8 mouse cellular contexts compared by ENCODE assay signal in the genomic region with DNA sequence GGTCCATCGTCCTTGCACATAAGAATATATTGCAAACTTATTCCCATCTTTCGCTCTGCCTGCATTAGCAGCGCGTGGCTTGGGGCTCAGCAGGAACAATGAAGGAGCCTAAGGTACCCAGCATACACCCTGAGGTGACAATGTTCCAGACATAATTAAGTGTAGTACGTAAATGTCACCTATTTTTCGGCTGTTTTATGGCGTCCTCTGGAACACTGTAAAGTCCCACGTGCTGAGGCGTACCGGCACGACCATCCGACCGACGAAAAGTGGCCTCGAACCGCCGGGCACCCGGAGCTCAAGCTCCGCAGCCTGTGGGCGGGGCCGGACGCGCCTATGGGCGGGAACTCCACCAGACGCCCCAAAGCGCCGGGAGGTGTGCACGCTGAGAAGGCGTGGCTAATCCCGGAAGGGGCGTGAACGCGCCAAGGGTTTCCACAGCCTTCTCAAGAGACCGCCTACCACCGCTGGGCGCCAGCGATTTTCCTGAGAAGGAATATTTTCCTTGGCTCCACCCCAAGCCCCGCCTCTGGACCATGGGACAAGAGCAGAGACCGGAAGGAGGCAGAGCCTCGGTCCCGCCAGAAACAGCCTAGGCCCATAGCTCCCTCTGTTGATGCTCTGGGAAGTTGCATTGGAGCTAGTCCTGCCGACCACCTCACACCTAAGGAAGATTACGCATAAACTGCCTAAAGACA. TPM values are rescaled to one million over a fixed set of nuclear protein-coding genes. Genes with fewer than 3 reads are reported as not detected.
DNase-seq lines count a peak whose midpoint lies in the region; ATAC-seq and TF ChIP-seq lines count a peak whose summit lies in the region.

A gene (minus strand): TSS at position 316 of the 698 bp plus-strand sequence.

- peaks cover 3% of the 10 kb centered on the region for H3K4me1 ChIP-seq in cortical plate, adult 2 months (ENCODE audit: control insufficient read depth, insufficient read depth, low read length)
- H3K4me1 ChIP-seq in megakaryocyte, embryonic 14.5 days = peaks cover 54% of the 10 kb centered on the region

- peak within 1 kb of the TSS; percentile 56 for H3K4me3 ChIP-seq in cortical plate, adult 2 months (ENCODE audit: insufficient read depth, low read length)
- H3K4me3 ChIP-seq in megakaryocyte, embryonic 14.5 days (replicated peaks) = peak within 1 kb of the TSS; percentile 94

- peak; percentile 47; the same call in 1 of the 2 replicates for TF ChIP-seq POLR2A in cortical plate, adult 2 months (IDR thresholded peaks at IDR 0.05; ENCODE audit: extremely low read depth, insufficient read depth, low read length)

- H3K27ac ChIP-seq in cortical plate, adult 2 months (ENCODE audit: insufficient read depth, low read length) = no peak within 1 kb of the TSS

- peaks cover 23% of the 10 kb centered on the region for H3K36me3 ChIP-seq in megakaryocyte, embryonic 14.5 days (replicated peaks; ENCODE audit: low read length)

- peak; percentile 93 for ATAC-seq in activated CD4-positive, CD25-positive, alpha-beta regulatory T cell, adult 4 months

- H3K27me3 ChIP-seq in megakaryocyte, embryonic 14.5 days (replicated peaks) = no peaks in the 10 kb centered on the region

- peak; percentile 100 for DNase-seq in gastrocnemius, adult 8-10 months (ENCODE audit: low spot score in 2 of 2)
- peak; percentile 99 for DNase-seq in hindlimb bud, embryonic 11.5 days (ENCODE audit: extremely low spot score, low read depth, low spot score)
- peak; percentile 99 to 100 for DNase-seq in left cerebral cortex, adult 8-10 months (ENCODE audit: low spot score in 2 of 2)
- peak; percentile 100 for DNase-seq in right cerebral cortex, postnatal 10 days (ENCODE audit: low spot score in 2 of 2)
- DNase-seq in urinary bladder, postnatal 25 days (ENCODE audit: low spot score) = peak; percentile 100

- peak; percentile 94 for TF ChIP-seq CTCF in cortical plate, adult 2 months (IDR thresholded peaks at IDR 0.05; ENCODE audit: extremely low read depth, insufficient read depth, low read length)

- H3K9me3 ChIP-seq in megakaryocyte, embryonic 14.5 days = no peaks in the 10 kb centered on the region

RNA-seq across cellular contexts. Expression of the gene that starts here (rescaled TPM):
- polyA plus RNA-seq in activated CD4-positive, CD25-positive, alpha-beta regulatory T cell, adult 4 months (2017; shearing (Covaris generic)) = 1 to 10 TPM in 1 of 2 experiments, under 1 TPM in 1; 0.20 to 1.9 TPM
- polyA plus RNA-seq in cortical plate, adult 2 months (2012; rRNA removed) = 7.4 and 9.6 TPM in 2 replicates
- 1,000 to 10,000 TPM; 1,019 to 1,332 (median 1,204) TPM for total RNA-seq in gastrocnemius, adult 8-10 months (2022)
- 1 to 10 TPM; 3.6 to 7.4 (median 5.1) TPM for total RNA-seq in left cerebral cortex, adult 8-10 months (2022)
- 0.03 TPM in 1 of 2 replicates, not detected in the other for polyA plus RNA-seq in megakaryocyte, embryonic 14.5 days (2012; ENCODE audit: insufficient read depth, low replicate concordance)

Comparison
In these comparisons a context has a peak if more than half of its experiments do, and no peak if none do; other contexts are left out.
1. RNA of the gene that starts here (total RNA-seq): 1,019 to 1,332 TPM in gastrocnemius, adult 8-10 months; 3.6 to 7.4 TPM in left cerebral cortex, adult 8-10 months; every median in the first group is over 100 times any median in the second.
2. Peak in every context shown above with its lines, with median percentiles within 50 percentile points of each other: DNase-seq.